Mouse (Mus musculus): Measurements from ENCODE around the gene Gm42906. TPM values are rescaled to one million over a fixed set of nuclear protein-coding genes. Genes with fewer than 3 reads are reported as not detected.

Gene Gm42906
- polyA plus RNA-seq, 1 experiment from 2014 or later, result not detected

DNA sequence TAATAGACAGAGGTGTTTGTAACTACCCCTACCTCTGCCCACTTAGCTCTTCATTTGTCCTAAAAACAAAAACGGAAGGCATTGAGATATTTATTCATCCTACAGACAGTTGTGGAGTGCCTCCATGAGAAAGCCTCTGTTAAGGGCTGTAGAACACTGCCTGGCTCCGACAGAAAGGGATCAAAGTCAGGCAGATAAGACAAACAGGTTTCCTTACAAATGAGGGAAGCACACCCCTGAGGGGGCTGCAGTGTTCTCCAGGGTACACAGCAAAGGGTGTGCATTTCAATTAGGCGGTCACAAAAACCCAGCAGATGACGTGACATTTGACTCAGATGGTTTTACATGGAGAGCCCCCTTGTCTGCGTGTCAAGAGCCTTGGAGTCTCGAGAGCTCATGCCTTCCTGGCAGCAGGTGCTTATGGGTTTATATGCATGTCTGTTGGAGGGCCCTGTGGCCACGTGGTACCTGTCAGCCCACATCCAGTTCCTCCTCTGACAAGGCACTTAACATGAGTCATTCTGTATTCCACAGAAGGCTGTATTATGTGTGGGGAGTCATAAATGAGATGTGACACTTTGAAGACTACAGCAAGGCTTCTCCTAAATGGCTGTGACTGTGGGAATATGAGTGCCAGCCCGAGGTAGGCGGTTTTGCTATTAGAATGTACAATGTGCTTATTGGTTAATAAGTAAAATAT lies 323.5 kb downstream of the Gm42906 start:
- no peaks in the 10 kb centered on the region for H3K36me3 ChIP-seq (ENCODE audit: control insufficient read depth, insufficient read depth, low read length)
- no peak overlapping the region for H3K9ac ChIP-seq (ENCODE audit: low read depth, low read length)
- H3K4me2 ChIP-seq, result no peak overlapping the region
- no peak overlapping the region for H3K4me3 ChIP-seq (ENCODE audit: low read depth, low read length)
- WGBS (ENCODE audit: insufficient replicate concordance), result 51% methylated on average over 9 of the region's 9 CpGs
- no peak overlapping the region for H3K27ac ChIP-seq (ENCODE audit: low read depth, low read length)
- no peaks in the 10 kb centered on the region for H3K9me3 ChIP-seq (replicated peaks; ENCODE audit: control insufficient read depth, low read length)
- no peaks in the 10 kb centered on the region for H3K27me3 ChIP-seq (ENCODE audit: control insufficient read depth, insufficient read depth, low read length)
- H3K4me1 ChIP-seq (ENCODE audit: control insufficient read depth, insufficient read depth, low read length), result peaks cover 5% of the 10 kb centered on the region; the same call in 1 of the 2 replicates
- ATAC-seq (replicated peaks; ENCODE audit: insufficient number of reproducible peaks, low FRiP score, low TSS enrichment), result no peak

GRCm38 (mm10) chr5:151103284-151103683 lies 324.7 kb downstream of the Gm42906 start:
- no peak for ATAC-seq (replicated peaks; ENCODE audit: insufficient number of reproducible peaks, low FRiP score, low TSS enrichment)
- Histone ChIP-seq H3K4me1 (ENCODE audit: control insufficient read depth, insufficient read depth, low read length) (peaks cover 5% of the 10 kb centered on the region; the same call in 1 of the 2 replicates), H3K4me2 (no peak overlapping the region), H3K27ac (ENCODE audit: low read depth, low read length) (no peak overlapping the region), H3K9me3 (replicated peaks; ENCODE audit: control insufficient read depth, low read length) (no peaks in the 10 kb centered on the region), H3K27me3 (ENCODE audit: control insufficient read depth, insufficient read depth, low read length) (no peaks in the 10 kb centered on the region), H3K4me3 (ENCODE audit: low read depth, low read length) (no peak overlapping the region), H3K36me3 (ENCODE audit: control insufficient read depth, insufficient read depth, low read length) (no peaks in the 10 kb centered on the region), H3K9ac (ENCODE audit: low read depth, low read length) (no peak overlapping the region)
- 44% methylated on average over 4 of the region's 4 CpGs for WGBS (ENCODE audit: insufficient replicate concordance)

GRCm38 (mm10) chr5:151102262-151102661 lies 325.7 kb downstream of the Gm42906 start:
- ATAC-seq (replicated peaks; ENCODE audit: insufficient number of reproducible peaks, low FRiP score, low TSS enrichment), result no peak
- Histone ChIP-seq H3K9me3 (replicated peaks; ENCODE audit: control insufficient read depth, low read length) (no peaks in the 10 kb centered on the region), H3K27me3 (ENCODE audit: control insufficient read depth, insufficient read depth, low read length) (no peaks in the 10 kb centered on the region), H3K9ac (ENCODE audit: low read depth, low read length) (no peak overlapping the region), H3K4me1 (ENCODE audit: control insufficient read depth, insufficient read depth, low read length) (no peaks in the 10 kb centered on the region; the same call in 1 of the 2 replicates), H3K4me2 (no peak overlapping the region), H3K27ac (ENCODE audit: low read depth, low read length) (no peak overlapping the region), H3K4me3 (ENCODE audit: low read depth, low read length) (no peak overlapping the region), H3K36me3 (ENCODE audit: control insufficient read depth, insufficient read depth, low read length) (no peaks in the 10 kb centered on the region)
- WGBS (ENCODE audit: insufficient replicate concordance), result 45% methylated on average over 2 of the region's 2 CpGs

GRCm38 (mm10) chr5:151096012-151096411 lies 332.0 kb downstream of the Gm42906 start:
- Histone ChIP-seq H3K36me3 (ENCODE audit: control insufficient read depth, insufficient read depth, low read length) (no peaks in the 10 kb centered on the region), H3K4me2 (no peak overlapping the region), H3K9ac (ENCODE audit: low read depth, low read length) (no peak overlapping the region), H3K27me3 (ENCODE audit: control insufficient read depth, insufficient read depth, low read length) (no peaks in the 10 kb centered on the region), H3K9me3 (replicated peaks; ENCODE audit: control insufficient read depth, low read length) (no peaks in the 10 kb centered on the region), H3K27ac (ENCODE audit: low read depth, low read length) (no peak overlapping the region), H3K4me1 (ENCODE audit: control insufficient read depth, insufficient read depth, low read length) (no peaks in the 10 kb centered on the region), H3K4me3 (ENCODE audit: low read depth, low read length) (no peak overlapping the region)
- WGBS (ENCODE audit: insufficient replicate concordance), result 76% methylated on average over 6 of the region's 6 CpGs
- ATAC-seq (replicated peaks; ENCODE audit: insufficient number of reproducible peaks, low FRiP score, low TSS enrichment), result no peak

DNA sequence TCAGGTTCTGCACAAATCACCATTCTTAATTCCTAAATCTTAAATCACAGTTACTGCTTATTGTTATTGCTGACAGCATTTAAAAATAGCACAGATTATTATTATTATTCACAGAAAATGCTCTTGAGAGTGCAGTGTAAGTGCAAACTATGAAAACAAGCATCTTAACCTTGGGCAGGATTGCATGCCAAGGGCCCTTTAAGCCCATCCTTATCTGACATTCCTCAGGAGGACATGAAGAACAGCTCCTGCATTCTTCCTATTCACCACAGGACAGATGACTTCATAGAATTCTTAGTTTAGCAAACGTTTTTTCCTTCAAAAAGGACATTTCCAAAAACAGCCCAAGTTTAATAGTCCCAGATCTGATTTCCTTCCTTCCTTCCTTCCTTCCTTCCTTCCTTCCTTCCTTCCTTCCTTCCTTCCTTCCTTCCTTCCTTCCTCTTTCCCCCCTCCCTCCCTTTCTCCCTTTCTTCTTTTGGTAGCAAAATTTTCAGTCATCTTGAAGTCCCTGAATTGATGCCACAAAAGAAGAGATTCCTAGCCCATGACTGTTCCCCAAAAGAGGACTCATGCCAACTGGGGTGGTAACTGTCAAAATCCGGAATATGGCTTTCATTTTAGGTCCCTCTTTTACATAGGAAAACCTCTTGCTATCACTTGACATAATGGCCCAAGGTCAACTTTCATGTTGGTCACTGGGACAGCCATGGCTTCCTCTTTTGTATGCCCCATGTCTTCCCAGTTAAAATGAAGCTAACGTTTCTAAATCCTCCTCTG lies 334.9 kb downstream of the Gm42906 start:
- no peak overlapping the region for H3K4me2 ChIP-seq
- H3K9ac ChIP-seq (ENCODE audit: low read depth, low read length), result no peak overlapping the region
- no peaks in the 10 kb centered on the region for H3K27me3 ChIP-seq (ENCODE audit: control insufficient read depth, insufficient read depth, low read length)
- no peaks in the 10 kb centered on the region for H3K36me3 ChIP-seq (ENCODE audit: control insufficient read depth, insufficient read depth, low read length)
- no peak for ATAC-seq (replicated peaks; ENCODE audit: insufficient number of reproducible peaks, low FRiP score, low TSS enrichment)
- H3K4me1 ChIP-seq (ENCODE audit: control insufficient read depth, insufficient read depth, low read length), result no peaks in the 10 kb centered on the region
- H3K27ac ChIP-seq (ENCODE audit: low read depth, low read length), result no peak overlapping the region
- H3K9me3 ChIP-seq (replicated peaks; ENCODE audit: control insufficient read depth, low read length), result no peaks in the 10 kb centered on the region
- WGBS (ENCODE audit: insufficient replicate concordance), result 61% methylated on average over 3 of the region's 3 CpGs
- H3K4me3 ChIP-seq (ENCODE audit: low read depth, low read length), result no peak overlapping the region

DNA sequence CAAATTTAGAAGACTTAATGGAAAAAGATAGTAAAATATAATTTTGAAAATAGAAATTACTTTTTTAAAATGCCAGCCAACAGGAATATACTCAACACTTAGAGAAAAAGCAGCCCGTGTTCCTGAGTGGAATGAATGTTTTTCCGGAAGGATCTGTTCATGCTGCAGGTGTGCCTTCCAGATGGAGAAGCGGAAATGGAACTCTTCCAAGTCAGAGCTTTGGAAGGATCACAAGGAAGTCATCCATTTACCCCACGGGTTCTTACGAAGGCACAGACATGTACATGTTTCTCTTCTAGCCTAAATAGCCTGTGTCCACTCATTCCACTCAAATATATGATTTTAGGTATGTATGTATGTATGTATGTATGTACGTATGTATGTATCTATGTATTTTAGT lies 337.0 kb downstream of the Gm42906 start:
- Histone ChIP-seq H3K4me3 (ENCODE audit: low read depth, low read length) (no peak overlapping the region), H3K4me2 (no peak overlapping the region), H3K4me1 (ENCODE audit: control insufficient read depth, insufficient read depth, low read length) (0 out of 2 replicates have a peak, but pooled peaks cover 3% of the 10 kb centered on the region), H3K9ac (ENCODE audit: low read depth, low read length) (no peak overlapping the region), H3K27ac (ENCODE audit: low read depth, low read length) (no peak overlapping the region), H3K27me3 (ENCODE audit: control insufficient read depth, insufficient read depth, low read length) (no peaks in the 10 kb centered on the region), H3K36me3 (ENCODE audit: control insufficient read depth, insufficient read depth, low read length) (no peaks in the 10 kb centered on the region), H3K9me3 (replicated peaks; ENCODE audit: control insufficient read depth, low read length) (no peaks in the 10 kb centered on the region)
- ATAC-seq (replicated peaks; ENCODE audit: insufficient number of reproducible peaks, low FRiP score, low TSS enrichment), result no peak
- 89% methylated on average over 6 of the region's 6 CpGs for WGBS (ENCODE audit: insufficient replicate concordance)

- Histone ChIP-seq H3K4me3 (ENCODE audit: low read depth, low read length) (no peak overlapping the region), H3K9me3 (replicated peaks; ENCODE audit: control insufficient read depth, low read length) (no peaks in the 10 kb centered on the region), H3K4me2 (no peak overlapping the region), H3K9ac (ENCODE audit: low read depth, low read length) (no peak overlapping the region), H3K4me1 (ENCODE audit: control insufficient read depth, insufficient read depth, low read length) (0 out of 2 replicates have a peak, but pooled peaks cover 3% of the 10 kb centered on the region), H3K27me3 (ENCODE audit: control insufficient read depth, insufficient read depth, low read length) (no peaks in the 10 kb centered on the region), H3K27ac (ENCODE audit: low read depth, low read length) (no peak overlapping the region), H3K36me3 (ENCODE audit: control insufficient read depth, insufficient read depth, low read length) (no peaks in the 10 kb centered on the region)
- WGBS (ENCODE audit: insufficient replicate concordance), result 76% methylated on average over 6 of the region's 6 CpGs
- ATAC-seq (replicated peaks; ENCODE audit: insufficient number of reproducible peaks, low FRiP score, low TSS enrichment), result no peak
Observed at GRCm38 (mm10) chr5:151089201-151089600, 338.8 kb downstream of the Gm42906 start.

DNA sequence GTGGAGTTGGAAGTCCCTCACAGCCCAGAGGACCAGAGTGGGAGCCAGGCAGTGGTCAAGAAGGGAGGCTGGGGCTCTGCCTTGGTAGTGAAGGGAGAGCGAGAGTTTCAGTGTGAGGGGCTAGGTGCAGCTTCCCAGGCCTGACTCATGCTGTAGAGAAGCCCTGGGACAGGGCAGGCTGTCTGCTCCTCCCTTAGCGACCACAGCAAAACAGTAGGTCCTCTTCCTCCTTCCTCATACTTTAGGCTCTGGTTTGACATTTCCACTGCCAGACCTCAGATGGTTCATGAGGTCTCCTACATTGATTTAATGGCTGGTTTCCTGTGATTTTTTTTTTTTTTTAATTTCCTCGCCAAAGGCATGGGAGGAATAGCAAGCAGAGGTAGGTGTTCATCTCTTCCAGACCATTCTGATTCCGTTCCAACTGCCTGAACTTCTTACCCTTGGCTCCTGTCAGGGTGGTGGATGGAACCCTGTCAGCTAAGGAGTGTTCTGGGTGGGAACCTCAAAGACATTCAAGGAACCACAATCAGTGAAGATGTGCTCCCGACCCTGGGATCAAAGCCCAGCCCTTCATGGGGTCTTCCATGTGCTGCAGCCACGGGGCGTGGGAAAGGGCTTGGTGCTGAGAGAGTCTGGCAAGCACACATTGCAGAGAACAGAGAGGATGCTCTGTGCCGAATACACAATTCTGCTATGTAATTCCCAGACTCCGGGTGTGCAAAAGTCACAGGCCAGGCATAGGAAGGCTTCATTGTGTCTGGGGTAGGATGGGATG lies 341.3 kb downstream of the Gm42906 start:
- 0 out of 2 replicates have a peak, but pooled peaks cover 3% of the 10 kb centered on the region for H3K4me1 ChIP-seq (ENCODE audit: control insufficient read depth, insufficient read depth, low read length)
- H3K27me3 ChIP-seq (ENCODE audit: control insufficient read depth, insufficient read depth, low read length), result no peaks in the 10 kb centered on the region
- no peaks in the 10 kb centered on the region for H3K36me3 ChIP-seq (ENCODE audit: control insufficient read depth, insufficient read depth, low read length)
- H3K9me3 ChIP-seq (replicated peaks; ENCODE audit: control insufficient read depth, low read length), result no peaks in the 10 kb centered on the region
- H3K4me2 ChIP-seq, result no peak overlapping the region
- no peak overlapping the region for H3K4me3 ChIP-seq (ENCODE audit: low read depth, low read length)
- no peak overlapping the region for H3K27ac ChIP-seq (ENCODE audit: low read depth, low read length)
- 54% methylated on average over 9 of the region's 9 CpGs for WGBS (ENCODE audit: insufficient replicate concordance)
- no peak for ATAC-seq (replicated peaks; ENCODE audit: insufficient number of reproducible peaks, low FRiP score, low TSS enrichment)
- H3K9ac ChIP-seq (ENCODE audit: low read depth, low read length), result no peak overlapping the region

All from heart, embryonic 11.5 days (tissue).